Mouse (Mus musculus) lung, embryonic 14.5 days (tissue): ENCODE measurements at regions not wholly inside any gene's neighbourhood (a gene's known extent, or its start where the extent isn't known, plus 50 kb on each side); places are given as distances from the start of the nearest gene placed in this dataset.
A peak's percentile ranks its signal among the peaks of the same experiment; 100 is the strongest.

Source experiments
- ATAC-seq: fragments of 200-750 bp; cut with Nextera tagmentation; 2 replicates; pipeline ENCODE4 v1.8.0; 2017; ENCODE audit warnings: mild to moderate bottlenecking, moderate TSS enrichment, moderate library complexity; ENCODE audit not compliant: insufficient read depth
- DNase-seq: peaks from one replicate; pipeline ENCODE4 v3.0.0-alpha.2; 2015
- H3K27ac ChIP-seq: fragments of 300-500 bp; sonication (generic); 2 replicates; pipeline ENCODE4 v1.5.1; 2014; ENCODE audit warnings: low read depth, mild to moderate bottlenecking, moderate library complexity
- H3K27me3 ChIP-seq: fragments of 300-500 bp; sonication (generic); 2 replicates; pipeline ENCODE4 v1.6.1; 2014; ENCODE audit warnings: low read length, control low read depth; ENCODE audit not compliant: insufficient read depth
- H3K36me3 ChIP-seq: fragments of 300-500 bp; sonication (generic); 2 replicates; pipeline ENCODE4 v1.6.1; 2014; ENCODE audit warnings: control low read depth; ENCODE audit not compliant: insufficient read depth
- H3K4me1 ChIP-seq: fragments of 300-500 bp; sonication (generic); 2 replicates; pipeline ENCODE4 v1.6.1; 2014; ENCODE audit warnings: antibody characterized with exemption, control low read depth; ENCODE audit not compliant: insufficient read depth
- H3K4me2 ChIP-seq: fragments of 300-500 bp; sonication (generic); 2 replicates; pipeline ENCODE4 v1.6.1; 2014; ENCODE audit warnings: mild to moderate bottlenecking
- H3K4me3 ChIP-seq: fragments of 300-500 bp; sonication (generic); 2 replicates; pipeline ENCODE4 v1.5.1; 2014; ENCODE audit warnings: low read depth, low read length
- H3K9ac ChIP-seq: fragments of 300-500 bp; sonication (generic); 2 replicates; pipeline ENCODE4 v1.6.1; 2014
- H3K9me3 ChIP-seq: fragments of 300-500 bp; sonication (generic); 2 replicates; pipeline ENCODE4 v1.6.1; 2016; ENCODE audit warnings: low read depth, low read length, control low read depth
- CTCF ChIP-seq: IDR thresholded peaks from 2 replicates; pipeline ENCODE4 v1.5.1; 2016; ENCODE audit warnings: antibody characterized with exemption, low read depth
- WGBS: fragments of 180-500 bp; shearing (Covaris S2); extraction: QIAGEN DNeasy Blood & Tissue Kit; methylation state at CpG from one replicate; pipeline ENCODE4 v1.1.7; 2014; 5-methylcytosine and 5-hydroxymethylcytosine counted together

GRCm38 (mm10) chr2:131436149-131436548 lies 55.1 kb upstream of the Smox start:
- Histone ChIP-seq H3K27ac (no peak overlapping the region), H3K4me2 (no peak overlapping the region), H3K4me1 (no peaks in the 10 kb centered on the region), H3K9me3 (no peaks in the 10 kb centered on the region), H3K36me3 (no peaks in the 10 kb centered on the region), H3K4me3 (no peak overlapping the region), H3K27me3 (no peaks in the 10 kb centered on the region), H3K9ac (no peak overlapping the region)
- WGBS: 70% methylated on average over 9 of the region's 9 CpGs
- no peak for TF ChIP-seq CTCF
- DNase-seq: no peak
- no peak for ATAC-seq

GRCm38 (mm10) chr2:131430474-131430873 lies 60.8 kb upstream of the Smox start:
- Histone ChIP-seq H3K9ac (no peak overlapping the region), H3K27me3 (no peaks in the 10 kb centered on the region), H3K9me3 (no peaks in the 10 kb centered on the region), H3K27ac (no peak overlapping the region), H3K4me1 (no peaks in the 10 kb centered on the region), H3K4me2 (no peak overlapping the region), H3K4me3 (no peak overlapping the region), H3K36me3 (no peaks in the 10 kb centered on the region)
- WGBS: 89% methylated on average over 4 of the region's 4 CpGs
- ATAC-seq (no peak), DNase-seq (no peak)
- no peak for TF ChIP-seq CTCF

DNA sequence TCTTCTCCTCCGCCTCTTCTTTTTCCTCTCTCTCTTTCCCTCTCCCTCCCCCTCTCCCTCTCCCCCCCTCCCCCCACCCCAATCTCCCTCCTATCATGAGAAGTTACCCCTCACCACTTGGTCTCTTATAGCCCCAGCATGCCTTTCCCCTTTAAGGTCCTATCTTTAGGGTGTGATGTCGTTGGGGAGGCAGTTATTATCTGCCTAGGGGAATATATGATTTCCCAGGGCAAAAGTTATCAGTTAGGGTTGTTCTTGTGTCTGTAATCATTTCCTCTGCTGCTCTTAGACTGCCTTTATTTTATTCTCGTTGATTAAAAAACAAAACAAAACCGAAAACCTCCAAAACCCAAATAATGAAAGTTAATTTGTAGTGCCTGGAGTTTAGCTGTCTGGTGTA lies 63.2 kb upstream of the Smox start:
- DNase-seq (no peak), ATAC-seq (no peak)
- TF ChIP-seq CTCF: no peak
- no peak overlapping the region for H3K4me3 ChIP-seq
- no peak overlapping the region for H3K4me2 ChIP-seq
- no peak overlapping the region for H3K9ac ChIP-seq
- no peaks in the 10 kb centered on the region for H3K9me3 ChIP-seq
- 60% methylated on average over 4 of the region's 4 CpGs for WGBS
- H3K4me1 ChIP-seq: no peaks in the 10 kb centered on the region
- H3K27ac ChIP-seq: no peak overlapping the region
- no peaks in the 10 kb centered on the region for H3K27me3 ChIP-seq
- no peaks in the 10 kb centered on the region for H3K36me3 ChIP-seq

DNA sequence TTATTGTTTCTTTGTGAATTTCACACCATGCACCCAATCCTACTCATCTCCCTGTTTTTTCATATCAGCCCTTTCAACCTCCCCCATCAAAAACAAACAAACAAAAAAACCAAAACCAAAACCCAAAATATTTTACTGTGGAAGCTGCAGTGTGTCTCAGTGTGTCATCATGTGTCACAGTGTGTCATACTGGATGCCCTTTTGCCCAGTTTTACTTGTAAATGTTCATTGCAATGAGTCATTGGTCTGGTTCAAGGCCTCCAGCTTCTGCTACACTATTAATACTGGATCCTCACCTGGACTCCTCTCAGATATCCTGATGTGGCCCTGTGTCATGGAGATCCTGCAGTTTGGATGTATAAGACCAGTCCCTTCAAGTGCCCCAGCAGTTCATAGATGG lies 64.4 kb upstream of the Smox start:
- no peak for TF ChIP-seq CTCF
- DNase-seq: no peak
- no peaks in the 10 kb centered on the region for H3K9me3 ChIP-seq
- no peaks in the 10 kb centered on the region for H3K4me1 ChIP-seq
- H3K36me3 ChIP-seq: no peaks in the 10 kb centered on the region
- no peak overlapping the region for H3K4me2 ChIP-seq
- no peak overlapping the region for H3K4me3 ChIP-seq
- no peak for ATAC-seq
- no peaks in the 10 kb centered on the region for H3K27me3 ChIP-seq
- H3K27ac ChIP-seq: no peak overlapping the region
- no peak overlapping the region for H3K9ac ChIP-seq

DNA sequence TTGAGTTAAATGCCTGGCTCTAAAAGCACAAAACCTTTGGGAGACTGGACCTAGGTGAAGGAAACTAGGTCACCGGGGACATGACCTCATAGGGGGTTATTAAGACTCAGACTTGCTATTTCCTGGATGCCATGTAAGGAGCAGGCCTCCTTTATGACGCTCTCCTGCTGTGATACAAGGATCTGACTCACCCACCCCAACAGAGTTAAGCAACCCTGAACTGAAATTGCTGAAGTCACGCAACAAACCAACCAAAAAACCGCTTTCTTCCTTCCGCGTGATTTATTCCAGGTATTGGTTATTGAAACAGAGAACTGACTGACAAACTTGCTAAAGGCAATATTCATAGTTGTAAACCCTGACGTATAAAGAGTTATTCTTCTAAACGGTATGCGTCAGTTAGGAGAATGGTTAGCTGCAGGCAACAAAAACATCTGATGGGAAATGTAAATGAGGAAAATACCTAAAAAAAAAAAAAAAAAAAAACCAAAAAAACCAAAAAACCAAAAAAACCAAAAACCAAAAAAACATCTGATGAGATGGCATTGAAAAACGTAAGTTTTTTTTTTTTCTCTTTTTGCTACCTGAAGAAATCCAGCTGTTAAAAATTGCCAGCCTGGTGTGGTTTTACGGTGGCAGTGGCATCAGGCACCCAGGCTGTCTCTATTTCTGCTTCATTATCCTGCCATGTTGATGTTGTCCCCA lies 67.5 kb upstream of the Smox start:
- Histone ChIP-seq H3K9me3 (no peaks in the 10 kb centered on the region), H3K4me1 (no peaks in the 10 kb centered on the region), H3K27me3 (no peaks in the 10 kb centered on the region), H3K36me3 (no peaks in the 10 kb centered on the region), H3K4me3 (no peak overlapping the region), H3K27ac (no peak overlapping the region), H3K4me2 (no peak overlapping the region), H3K9ac (no peak overlapping the region)
- DNase-seq: no peak
- no peak for TF ChIP-seq CTCF
- no peak for ATAC-seq
- WGBS: 79% methylated on average over 11 of the region's 11 CpGs

- DNase-seq (peak; percentile 91), ATAC-seq (peak; percentile 91)
- H3K4me2 ChIP-seq: peak overlapping the region; percentile 91
- no peaks in the 10 kb centered on the region for H3K9me3 ChIP-seq
- peak; percentile 75 for TF ChIP-seq CTCF
- WGBS: under 1% methylated on average over 13 of the region's 13 CpGs
- no peaks in the 10 kb centered on the region for H3K27me3 ChIP-seq
- H3K9ac ChIP-seq: peak overlapping the region; percentile 52
- peak overlapping the region; percentile 24; the same call in 1 of the 2 replicates for H3K27ac ChIP-seq
- H3K36me3 ChIP-seq: no peaks in the 10 kb centered on the region
- peak overlapping the region; percentile 49 for H3K4me3 ChIP-seq
- H3K4me1 ChIP-seq: no peaks in the 10 kb centered on the region
Observed at GRCm38 (mm10) chr2:131422907-131423445, 68.3 kb upstream of the Smox start.

GRCm38 (mm10) chr2:131418130-131418529 lies 65.4 kb upstream of the Rnf24 start:
- 0 out of 2 replicates have a peak, but pooled peaks have one; percentile 9 for TF ChIP-seq CTCF
- WGBS: 55% methylated on average over 7 of the region's 7 CpGs
- no peak for ATAC-seq

More at GRCm38 (mm10) chr2:131418130-131418529, 65.4 kb upstream of the Rnf24 start:
- H3K27me3 ChIP-seq: no peaks in the 10 kb centered on the region
- no peak for DNase-seq
- H3K4me2 ChIP-seq: no peak overlapping the region
- H3K4me3 ChIP-seq: no peak overlapping the region
- H3K9ac ChIP-seq: no peak overlapping the region
- no peaks in the 10 kb centered on the region for H3K36me3 ChIP-seq
- no peaks in the 10 kb centered on the region for H3K4me1 ChIP-seq
- H3K27ac ChIP-seq: no peak overlapping the region
- no peaks in the 10 kb centered on the region for H3K9me3 ChIP-seq
